Mouse (Mus musculus) kidney, postnatal 4 days (tissue): ENCODE results near the gene Thbs4.
A peak's percentile ranks its signal among the peaks of the same experiment; 100 is the strongest.
"Not testable (repeated sequence)": the region's sequence is repeated elsewhere in the genome, so short reads cannot be mapped to it uniquely, and the experiment has no call there.

Experiments
- DNase-seq, 2 experiments: peaks; one replicate each; pipeline ENCODE4 v3.0.0; 2021; ENCODE audit warnings: mixed read lengths in 2 of 2

The Thbs4 gene

DNA sequence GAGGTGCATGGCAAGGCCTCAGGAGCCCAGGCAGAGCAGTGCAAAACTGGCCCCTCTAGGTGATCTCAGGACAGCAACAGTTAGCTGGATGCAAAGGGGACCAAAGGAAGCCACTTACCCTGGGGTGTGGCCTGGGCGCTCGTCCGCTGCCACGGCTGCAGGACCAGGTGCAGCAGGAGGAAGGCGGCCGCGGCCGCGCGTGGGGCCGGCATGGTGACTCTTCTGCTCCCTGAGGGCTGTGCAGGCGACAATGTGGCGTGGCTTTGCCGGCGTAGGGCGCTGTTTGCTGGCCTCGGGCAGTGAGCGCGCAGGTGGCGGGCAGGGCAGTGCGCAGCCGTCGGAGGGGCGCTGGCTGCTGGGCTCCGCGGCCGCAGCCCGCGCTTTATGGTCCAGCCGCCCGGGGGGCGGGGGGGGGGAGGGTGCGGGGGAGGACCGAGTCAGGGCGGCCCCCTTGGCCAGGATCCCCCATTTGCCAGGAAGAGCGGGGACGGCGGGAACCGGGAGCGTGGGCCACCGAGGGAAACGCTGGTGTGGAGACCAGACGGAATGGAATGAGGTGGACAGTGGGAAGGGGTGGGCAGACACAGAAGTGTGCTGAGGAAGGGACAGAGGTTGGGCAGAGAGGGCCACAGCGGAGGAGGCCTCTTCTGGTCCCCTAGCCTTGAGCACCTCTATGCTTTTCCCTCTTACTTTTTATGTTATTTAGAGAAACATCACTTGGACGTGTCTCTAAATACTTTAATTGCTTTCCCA is at the start of gene Thbs4:
TSS of gene Thbs4 (minus strand) at position 357 of the 753 bp plus-strand sequence.
- peak; percentile 44 to 59 for DNase-seq

DNA sequence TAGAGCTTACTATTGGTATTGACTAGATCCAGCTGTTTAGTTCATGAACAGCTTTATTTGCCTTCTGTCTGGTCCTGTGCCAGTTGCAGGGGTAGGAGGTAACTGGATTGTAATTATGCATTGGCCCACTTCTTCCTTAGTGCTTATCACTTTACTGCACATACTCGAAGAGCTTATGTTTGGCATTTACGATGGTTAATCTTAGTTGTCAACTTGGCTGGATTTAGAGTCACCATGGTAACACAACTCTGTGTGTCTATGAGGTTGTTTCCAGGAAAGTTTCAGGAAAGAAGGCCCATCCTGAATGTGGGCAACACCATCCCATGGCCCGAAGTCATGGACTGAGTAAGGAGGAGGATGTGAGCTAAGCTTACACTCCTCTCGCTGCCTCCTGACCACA is 38.5 kb upstream of the Thbs4 start:
- DNase-seq = no peak

DNA sequence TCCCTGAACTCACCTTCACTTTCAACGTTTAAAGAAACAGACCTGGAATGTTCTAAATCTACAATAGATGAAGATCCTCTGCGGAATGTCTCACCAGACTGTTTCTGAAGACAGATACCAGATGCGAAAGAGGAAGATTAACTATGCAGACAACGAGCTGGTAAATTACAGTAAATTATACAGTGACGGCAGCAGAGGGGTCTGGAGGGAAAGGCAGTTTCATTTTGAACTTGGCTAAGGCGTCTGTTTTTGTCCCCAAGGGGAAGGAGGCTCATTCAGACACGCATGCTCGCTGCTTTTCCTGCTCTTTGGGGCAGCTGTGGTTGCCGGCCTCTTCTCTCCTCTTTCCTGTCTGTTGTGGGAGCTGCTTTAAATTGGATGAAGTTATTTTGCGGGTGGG is 34.2 kb upstream of the Thbs4 start:
- peak; percentile 35 to 43 for DNase-seq

DNA sequence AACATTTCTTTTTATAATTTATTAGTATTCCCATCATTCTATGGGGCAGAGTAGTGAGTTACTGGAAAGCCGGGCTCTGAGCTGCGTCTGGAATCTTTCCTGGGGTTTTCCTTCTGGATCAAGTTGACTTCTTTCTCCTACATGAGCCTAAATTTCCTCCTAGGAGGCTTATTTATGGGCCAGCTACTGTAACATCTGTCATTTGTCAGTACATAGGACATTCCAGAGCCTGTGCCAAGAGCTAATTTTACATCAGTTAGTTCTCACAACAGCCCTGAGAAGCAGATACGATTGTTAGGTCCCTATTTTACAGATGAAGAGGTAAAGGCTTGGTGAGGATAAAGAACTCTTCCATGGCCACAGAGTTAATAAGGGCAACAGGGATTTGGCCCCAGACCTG is 22.7 kb upstream of the Thbs4 start:
- peak; percentile 10 to 30 for DNase-seq

DNA sequence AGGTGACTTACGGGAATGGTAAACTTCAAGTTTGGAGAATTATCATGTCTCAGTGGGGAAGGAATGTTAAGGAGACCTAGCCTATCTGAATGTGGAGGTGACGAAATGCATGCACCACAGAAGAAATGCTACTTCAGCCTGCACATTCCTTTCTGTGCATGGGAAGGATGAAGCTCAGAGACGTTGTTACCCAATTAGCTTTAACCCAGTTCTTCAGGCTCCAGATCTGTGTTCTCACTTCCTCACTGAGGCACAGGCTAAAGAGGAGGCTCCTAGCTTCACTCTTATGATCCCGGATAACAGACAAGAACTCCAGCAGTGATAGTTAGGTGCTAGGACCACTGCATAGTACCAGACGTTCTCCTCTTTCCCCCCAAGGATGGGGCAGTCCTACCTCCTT is 21.7 kb upstream of the Thbs4 start:
- DNase-seq = no peak

DNA sequence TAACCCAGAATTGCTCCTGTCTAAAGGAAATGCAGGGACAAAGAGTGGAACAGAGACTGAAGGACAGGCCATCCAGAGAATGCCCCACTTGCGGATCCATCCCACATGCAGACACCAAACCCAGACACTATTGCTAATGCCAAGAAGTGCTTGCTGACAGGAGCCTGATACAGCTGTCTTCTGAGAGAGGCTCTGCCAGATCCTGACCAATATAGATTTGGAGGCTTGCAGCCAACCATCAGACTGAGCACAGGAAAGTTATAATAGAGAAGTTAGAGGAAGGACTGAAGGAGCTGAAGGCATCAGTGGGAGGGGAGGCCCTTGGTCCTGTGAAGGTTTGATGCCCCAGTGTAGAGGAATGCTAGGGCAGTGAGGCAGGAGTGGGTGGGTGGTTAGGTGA is 16.0 kb upstream of the Thbs4 start:
- DNase-seq = not testable (repeated sequence)

DNA sequence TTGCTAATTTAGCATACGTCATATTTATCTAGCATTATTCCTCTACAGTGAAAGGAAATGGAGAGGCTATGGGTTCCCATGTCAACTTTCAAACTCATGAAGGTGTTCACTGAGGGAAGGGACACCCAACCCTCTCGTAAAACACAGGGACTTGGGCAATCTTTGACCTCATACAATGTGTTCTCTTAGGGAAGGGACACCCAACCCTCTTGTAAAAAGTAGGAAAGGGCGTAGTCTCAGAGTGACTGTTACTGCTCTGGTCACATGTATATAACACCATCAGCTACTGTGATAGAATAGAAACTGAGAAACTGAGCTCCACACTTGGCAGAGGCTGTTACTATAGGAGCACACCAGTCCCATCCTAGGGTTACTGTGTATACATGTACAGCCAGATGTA is 13.2 kb upstream of the Thbs4 start:
- DNase-seq = no peak

DNA sequence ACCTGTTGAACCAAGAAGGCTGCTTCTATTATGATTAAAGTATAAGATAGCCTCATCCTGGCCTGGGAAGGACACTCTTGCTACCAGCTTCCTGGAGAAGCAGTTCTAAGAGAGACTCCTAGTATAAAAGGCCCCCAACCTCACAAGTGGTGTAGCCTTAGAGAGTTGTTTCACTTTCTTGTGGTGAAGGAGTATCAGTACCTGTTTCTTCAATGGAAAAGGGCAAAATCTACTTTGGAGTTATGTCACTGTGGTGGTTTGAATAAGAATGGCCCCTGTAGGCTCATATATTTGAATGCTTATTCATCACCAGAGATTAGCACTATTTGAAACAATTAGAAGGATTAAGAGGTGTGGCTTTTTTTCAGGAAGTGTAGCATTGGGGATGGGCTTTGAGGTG is 12.2 kb upstream of the Thbs4 start:
- DNase-seq = no peak

DNA sequence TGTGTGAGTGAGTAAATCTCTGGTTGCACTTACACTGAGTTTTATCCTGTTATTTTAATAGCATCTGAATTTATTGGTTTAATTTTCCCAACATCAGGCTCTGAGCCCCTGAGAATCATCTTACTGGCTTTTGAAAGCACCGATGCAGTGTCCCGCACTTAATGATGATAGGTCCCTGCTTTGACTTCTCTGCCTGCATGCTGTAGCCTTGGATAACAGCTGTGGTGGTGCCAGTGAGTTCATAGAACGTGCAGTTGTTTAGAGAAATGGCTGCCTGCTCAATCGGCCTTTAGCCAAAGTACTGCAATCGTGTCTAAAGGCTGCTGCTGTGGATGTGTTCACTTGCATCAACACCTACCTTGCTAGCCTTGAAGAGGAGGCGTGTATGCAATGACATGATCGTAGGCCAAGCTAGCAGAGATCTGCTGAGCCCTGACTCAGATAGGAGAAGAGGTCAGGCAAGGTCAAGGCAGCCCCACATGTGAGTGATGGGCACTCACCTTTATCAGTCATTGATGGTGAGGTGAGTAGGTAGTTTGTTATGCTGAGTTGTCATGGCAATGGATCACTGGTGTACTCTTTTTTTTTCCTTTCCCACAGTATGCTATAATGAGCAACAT is 4.8 kb upstream of the Thbs4 start:
- DNase-seq = no peak

DNA sequence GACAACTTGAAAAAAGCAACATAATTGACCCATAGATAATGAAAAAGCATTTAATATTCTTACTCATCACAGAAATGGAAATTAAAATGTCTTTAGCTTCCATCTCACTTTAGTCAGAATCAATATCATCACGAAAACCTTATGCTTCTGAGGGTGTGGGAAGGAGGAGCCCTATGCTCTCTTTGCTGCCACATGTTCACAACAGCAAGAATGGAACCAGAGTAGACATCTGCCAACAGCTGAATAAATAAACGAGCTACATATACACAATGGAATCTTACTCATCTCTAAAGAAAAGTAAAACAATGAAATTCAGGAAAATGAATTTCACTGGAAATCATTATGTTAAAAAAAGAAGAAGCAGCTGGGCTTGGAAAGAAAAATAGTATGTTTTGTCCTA is 4.2 kb upstream of the Thbs4 start:
- no peak for DNase-seq

DNA sequence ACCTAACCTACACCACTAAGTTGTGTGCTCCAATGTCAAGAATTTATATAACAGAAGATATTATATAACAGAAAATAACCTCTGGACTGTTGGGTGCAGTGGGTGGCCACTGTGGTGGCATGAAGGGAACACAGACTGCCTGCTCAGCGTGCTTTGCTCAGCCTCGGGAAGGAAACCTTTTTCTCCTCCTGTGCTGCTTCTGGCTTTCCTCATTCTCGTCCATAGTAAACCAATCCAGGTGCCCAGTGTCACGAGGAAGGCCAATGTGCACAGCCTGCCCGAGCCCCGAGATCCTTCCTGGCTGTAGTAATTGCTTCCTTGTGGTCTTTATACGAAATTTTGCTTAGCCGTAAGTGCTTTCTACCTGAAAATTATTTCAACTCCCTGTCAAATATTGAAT is 982 bp downstream of the Thbs4 start:
- no peak for DNase-seq

DNA sequence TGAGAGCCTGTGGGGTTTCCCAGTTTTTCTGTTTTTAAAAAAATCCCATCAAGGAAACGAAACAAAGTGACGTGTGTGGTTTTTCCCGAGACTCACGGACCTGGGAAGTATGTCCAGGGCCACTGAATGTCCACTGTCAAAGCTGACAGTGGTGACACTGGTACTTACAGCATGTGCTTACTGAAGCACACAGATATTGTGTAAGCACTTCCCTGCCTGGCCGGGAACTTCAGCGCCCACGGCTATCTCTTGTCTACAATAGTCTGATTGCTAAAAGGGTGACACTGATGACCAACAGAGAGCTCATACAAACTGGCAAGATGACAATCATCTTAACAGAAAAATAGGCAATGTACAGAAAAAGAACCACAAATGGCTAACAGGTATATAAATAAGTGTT is 3.1 kb downstream of the Thbs4 start:
- DNase-seq = no peak

DNA sequence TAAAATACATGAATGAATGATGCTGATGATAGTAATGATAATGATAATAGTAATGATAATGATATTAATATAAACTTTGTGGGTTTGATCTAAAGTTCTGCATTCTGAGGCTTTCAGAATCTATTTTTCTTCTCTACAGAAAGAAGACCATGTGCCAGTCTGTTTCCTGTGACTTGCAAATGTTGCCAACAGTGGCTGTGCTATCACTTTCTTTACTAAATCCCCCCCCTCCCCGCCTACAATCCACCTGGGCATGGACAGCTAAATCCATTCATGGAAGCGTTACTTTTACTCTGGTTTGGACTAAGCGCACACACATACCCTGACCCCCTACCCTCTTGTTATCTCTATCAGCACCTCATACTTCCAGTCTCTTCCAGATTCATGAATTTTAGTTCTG is 10.3 kb downstream of the Thbs4 start:
- no peak for DNase-seq

DNA sequence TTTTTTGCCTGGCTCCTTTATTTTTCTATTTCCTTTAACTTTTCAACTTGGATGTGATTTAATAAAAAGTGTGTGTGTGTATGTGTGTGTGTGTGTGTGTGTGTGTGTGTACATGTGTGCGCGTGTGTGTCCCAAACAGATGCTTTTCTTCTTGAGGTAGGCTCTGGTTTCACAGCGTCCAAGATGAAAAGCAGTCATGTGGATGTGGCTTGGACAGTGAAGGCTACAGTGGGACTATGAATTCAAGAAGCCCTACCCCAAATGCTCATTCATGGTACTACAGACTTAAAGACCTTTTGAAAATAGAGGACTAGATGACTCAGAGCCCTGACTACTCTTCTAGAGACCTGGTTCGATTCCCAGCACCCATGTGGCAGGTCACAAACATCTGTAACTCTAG is 11.1 kb downstream of the Thbs4 start:
- DNase-seq = no peak

DNA sequence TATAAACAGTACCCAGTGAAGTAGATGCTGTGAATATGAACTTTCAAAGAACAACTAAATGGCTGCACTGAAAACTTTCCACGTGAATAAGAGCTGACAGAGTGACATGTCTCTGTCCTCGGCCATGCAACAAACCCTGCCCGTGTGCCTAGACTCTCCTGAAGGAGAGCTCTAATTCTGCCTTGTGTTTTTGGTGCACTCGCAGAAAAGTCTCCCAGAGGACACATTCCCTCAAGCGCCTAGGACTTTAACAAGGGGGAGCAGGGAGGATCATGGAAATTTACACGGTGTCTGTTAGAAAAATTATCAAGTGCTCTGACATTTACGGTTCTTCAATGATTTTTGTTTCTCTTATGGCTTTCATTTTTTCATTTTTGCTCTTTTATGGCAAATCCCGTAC is 13.7 kb downstream of the Thbs4 start:
- DNase-seq = no peak

DNA sequence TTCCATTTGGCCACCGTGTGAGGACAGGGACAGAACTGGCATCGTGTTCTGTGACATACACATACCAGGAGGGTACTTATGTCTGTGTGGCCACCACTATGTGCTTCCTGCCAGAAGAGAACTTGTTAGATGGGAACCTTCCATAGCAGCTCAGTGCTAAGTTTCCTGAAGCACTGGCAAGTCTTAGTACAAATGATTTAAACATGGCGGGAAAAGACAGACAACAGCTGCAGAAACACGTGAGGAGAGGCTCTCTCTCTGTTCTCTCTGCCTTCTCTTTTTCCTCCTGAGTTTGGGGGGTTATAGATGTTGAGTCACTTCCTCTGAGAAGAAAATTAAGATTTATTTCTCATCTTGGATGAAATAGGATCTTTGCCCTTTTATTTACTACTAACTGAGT is 14.5 kb downstream of the Thbs4 start:
- DNase-seq = no peak

DNA sequence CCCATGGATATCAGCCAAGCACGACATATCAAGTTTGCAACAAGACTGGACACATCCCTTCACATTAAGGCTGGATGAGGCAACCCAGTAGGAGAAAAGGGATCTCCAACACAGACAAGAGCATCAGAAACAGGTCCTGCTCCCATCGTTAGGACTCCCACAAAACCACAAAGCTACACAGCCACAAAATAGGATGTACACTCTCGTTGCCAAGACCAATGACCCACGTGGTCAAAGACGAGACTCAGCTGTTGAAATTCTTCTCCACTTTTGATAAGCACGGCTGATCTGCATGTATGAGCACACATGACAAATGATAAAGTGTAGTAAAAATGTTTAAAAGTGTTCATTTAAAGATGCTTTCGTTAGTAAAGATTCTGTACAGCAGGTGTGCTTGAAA is 16.0 kb downstream of the Thbs4 start:
- peak; percentile 46 to 65 for DNase-seq

DNA sequence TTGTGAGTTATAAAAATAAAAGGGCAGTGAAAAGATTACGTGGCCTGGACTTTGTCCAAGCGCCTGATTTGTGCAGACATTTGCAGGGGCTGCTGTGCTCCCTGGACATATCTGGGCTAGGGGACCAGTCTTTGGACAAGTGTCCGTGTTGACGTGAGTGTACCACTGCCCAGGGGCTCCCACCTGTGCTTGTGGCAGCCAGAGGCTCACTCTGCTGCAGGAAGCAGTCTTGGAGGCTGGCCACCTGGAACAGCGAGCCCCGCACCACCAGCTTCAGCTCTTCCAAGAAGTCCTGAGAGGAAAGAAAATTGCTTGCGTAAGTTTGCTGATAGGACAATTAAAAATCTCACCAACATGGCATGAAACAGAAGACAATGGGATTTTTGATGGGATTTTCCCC is 18.7 kb downstream of the Thbs4 start:
- no peak for DNase-seq

DNA sequence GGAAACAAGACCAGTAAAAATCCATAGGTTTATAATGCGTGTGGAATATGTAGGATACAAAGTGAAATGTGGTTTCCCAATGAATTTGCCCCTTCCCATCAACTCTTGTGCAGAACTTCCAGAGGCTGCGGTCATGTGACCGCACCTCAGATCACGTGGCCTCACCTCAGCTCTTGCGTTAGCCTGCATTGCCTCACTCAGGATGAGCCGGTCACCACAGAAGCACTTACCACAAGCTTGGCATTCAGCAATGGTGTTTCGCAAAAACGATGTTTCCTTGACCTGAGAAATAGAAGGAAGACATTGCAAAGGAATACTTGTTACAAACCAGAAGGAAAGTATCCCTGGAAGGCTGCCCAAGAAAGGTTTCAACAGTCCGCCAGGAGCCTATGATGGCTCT is 19.7 kb downstream of the Thbs4 start:
- no peak for DNase-seq

DNA sequence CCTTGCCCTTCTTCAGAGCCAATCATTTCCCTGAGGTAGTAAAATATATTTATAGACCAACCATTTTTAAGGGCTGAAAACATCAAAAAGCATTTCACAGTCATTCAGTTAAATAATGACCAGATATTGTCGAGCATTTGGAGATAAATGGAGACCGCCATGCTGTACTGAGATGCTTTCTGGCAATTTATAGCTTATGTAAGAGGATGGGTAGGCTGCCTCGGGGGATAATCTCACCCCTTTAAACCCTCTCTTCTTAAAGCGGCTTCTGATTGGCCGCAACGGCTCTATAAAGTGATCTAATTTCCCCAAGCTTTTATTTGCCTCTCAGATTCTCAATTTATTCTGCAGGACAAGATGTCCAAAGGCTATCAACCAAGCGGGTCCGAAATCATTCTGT is 22.1 kb downstream of the Thbs4 start:
- no peak for DNase-seq

DNA sequence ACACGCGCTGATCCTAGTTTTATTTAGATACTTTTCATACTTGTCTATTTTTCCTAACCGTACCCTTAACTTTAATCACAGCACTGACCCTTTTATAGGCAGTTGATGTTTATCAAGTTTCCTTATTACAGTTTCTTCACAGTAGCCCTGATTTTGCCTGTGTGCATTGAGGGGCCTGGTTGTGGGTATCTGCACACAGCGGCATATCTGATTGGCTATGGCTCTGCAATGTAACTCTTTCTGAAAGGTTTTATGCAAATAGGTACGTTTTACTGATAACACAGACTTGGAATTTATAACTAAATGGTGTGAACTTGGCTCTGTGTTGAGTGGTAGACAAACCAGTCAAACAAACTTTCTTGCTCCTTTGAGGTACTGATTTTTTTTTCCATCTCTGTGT is 23.1 kb downstream of the Thbs4 start:
- DNase-seq = no peak

DNA sequence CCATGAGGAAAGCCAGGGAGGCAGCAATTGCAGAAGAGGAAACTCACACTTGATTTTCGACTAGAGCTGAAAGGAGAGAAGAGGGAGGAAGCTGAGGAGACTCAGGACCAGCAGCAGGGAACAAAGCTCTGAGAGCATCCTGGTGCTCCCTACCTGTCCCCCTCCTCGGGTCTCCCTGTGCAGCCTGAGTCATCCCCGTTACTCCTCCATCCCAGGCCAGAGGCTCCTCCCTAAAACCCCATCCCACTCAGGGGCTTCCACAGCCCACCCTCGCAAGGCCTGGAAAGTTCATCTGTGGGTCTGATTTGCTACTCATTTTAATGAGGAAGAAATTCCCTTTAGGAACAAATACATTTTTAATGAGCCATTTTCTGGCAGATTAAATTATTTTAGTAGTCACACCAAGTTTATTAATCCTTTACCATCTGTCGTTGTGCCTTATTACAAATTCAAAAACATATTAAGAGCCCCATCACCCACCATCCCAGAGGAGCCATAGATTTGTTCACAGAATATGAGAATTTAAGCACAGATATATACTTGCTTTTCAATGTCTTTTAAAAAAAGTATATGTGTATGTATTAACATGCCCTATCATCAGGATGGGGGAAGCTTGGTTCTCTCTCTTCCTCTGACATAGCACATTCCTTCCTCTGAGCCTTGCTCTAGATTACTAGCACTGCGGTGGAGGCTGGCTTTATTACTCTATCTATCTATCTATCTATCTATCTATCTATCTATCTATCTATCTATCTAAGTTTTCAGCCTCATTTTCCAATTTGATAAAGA is 29.0 kb downstream of the Thbs4 start:
- DNase-seq = no peak

DNA sequence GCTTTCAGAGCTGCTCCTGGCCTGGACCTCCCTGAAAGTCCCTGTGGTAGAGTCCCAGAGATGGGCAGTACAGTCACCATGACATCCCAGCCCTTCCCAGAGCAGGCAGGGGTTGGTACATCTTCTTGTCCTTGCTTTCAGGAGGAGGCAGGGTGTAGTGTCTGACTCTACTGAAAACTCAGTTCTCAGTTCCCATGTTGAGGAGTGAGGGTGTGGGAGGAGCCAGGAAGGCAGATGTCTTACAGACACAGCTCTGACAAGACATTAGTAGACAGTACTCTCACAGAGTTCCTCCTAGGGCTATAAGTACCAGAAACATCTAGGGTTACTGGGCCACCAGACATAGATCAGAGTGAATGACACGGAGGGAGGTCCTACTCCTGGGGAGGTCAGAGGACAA is 32.3 kb downstream of the Thbs4 start:
- no peak for DNase-seq

DNA sequence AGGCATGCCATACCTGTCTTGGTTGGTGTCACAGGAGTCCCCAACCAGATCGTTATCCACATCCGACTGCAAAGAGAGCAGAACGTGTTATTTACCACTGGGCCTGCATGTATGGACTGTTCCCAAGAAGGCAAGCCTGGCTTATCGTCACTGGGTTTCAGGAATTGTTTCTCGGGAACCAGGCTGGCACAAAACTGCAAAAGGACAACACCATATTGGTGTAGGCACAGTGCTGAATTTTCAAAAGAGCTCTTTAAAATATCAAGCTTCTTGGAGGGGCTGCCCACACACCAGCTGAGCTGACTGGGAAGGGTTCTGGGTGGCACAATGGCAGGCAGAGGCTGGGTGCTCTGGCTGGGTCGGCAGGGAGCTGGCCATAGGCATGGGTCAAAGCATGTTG is 34.1 kb downstream of the Thbs4 start:
- no peak for DNase-seq
